Mouse (Mus musculus): ENCODE data around the gene Stx18. TPM values are rescaled to one million over a fixed set of nuclear protein-coding genes. Genes with fewer than 3 reads are reported as not detected.

Stx18 gene
- polyA plus RNA-seq, 1 experiment from 2014 or later: 32.6 TPM

GRCm38 (mm10) chr5:38102945-38103344, 64.4 kb downstream of the Stx18 start:
- 76% methylated on average over 2 of the region's 2 CpGs for WGBS
- no peak overlapping the region for H3K4me3 ChIP-seq (ENCODE audit: low read depth, low read length)

GRCm38 (mm10) chr5:38106080-38106697, 67.6 kb downstream of the Stx18 start:
- Histone ChIP-seq H3K36me3 (ENCODE audit: control insufficient read depth, insufficient read depth, low read length) (peaks cover 10% of the 10 kb centered on the region; the same call in 1 of the 2 replicates), H3K4me2 (ENCODE audit: low read length) (no peak overlapping the region), H3K9ac (ENCODE audit: low read depth, low read length) (no peak overlapping the region), H3K27me3 (ENCODE audit: control insufficient read depth, insufficient read depth, low read depth, low read length) (no peaks in the 10 kb centered on the region), H3K4me3 (ENCODE audit: low read depth, low read length) (no peak overlapping the region), H3K27ac (ENCODE audit: low read length) (no peak overlapping the region), H3K9me3 (replicated peaks; ENCODE audit: control insufficient read depth, low read length, poor library complexity, severe bottlenecking) (no peaks in the 10 kb centered on the region), H3K4me1 (ENCODE audit: control insufficient read depth, insufficient read depth, low read length) (no peaks in the 10 kb centered on the region)
- 85% methylated on average over 14 of the region's 14 CpGs for WGBS
- no peak for ATAC-seq

More at GRCm38 (mm10) chr5:38102945-38103344, 64.4 kb downstream of the Stx18 start:
- peaks cover 5% of the 10 kb centered on the region; the same call in 1 of the 2 replicates for H3K36me3 ChIP-seq (ENCODE audit: control insufficient read depth, insufficient read depth, low read length)
- no peak overlapping the region for H3K9ac ChIP-seq (ENCODE audit: low read depth, low read length)
- H3K27ac ChIP-seq (ENCODE audit: low read length): no peak overlapping the region
- H3K4me2 ChIP-seq (ENCODE audit: low read length): no peak overlapping the region
- H3K4me1 ChIP-seq (ENCODE audit: control insufficient read depth, insufficient read depth, low read length): no peaks in the 10 kb centered on the region
- no peak for ATAC-seq
- H3K9me3 ChIP-seq (replicated peaks; ENCODE audit: control insufficient read depth, low read length, poor library complexity, severe bottlenecking): no peaks in the 10 kb centered on the region
- H3K27me3 ChIP-seq (ENCODE audit: control insufficient read depth, insufficient read depth, low read depth, low read length): no peaks in the 10 kb centered on the region

GRCm38 (mm10) chr5:38106807-38107206, 68.3 kb downstream of the Stx18 start:
- no peak for ATAC-seq
- Histone ChIP-seq H3K27ac (ENCODE audit: low read length) (no peak overlapping the region), H3K4me1 (ENCODE audit: control insufficient read depth, insufficient read depth, low read length) (no peaks in the 10 kb centered on the region)

GRCm38 (mm10) chr5:38114526-38114925, 76.0 kb downstream of the Stx18 start:
- H3K27me3 ChIP-seq (ENCODE audit: control insufficient read depth, insufficient read depth, low read depth, low read length): no peaks in the 10 kb centered on the region
- no peak overlapping the region for H3K4me3 ChIP-seq (ENCODE audit: low read depth, low read length)
- H3K9me3 ChIP-seq (replicated peaks; ENCODE audit: control insufficient read depth, low read length, poor library complexity, severe bottlenecking): no peaks in the 10 kb centered on the region
- ATAC-seq: no peak
- no peak overlapping the region for H3K4me2 ChIP-seq (ENCODE audit: low read length)
- WGBS: 88% methylated on average over 2 of the region's 2 CpGs
- no peak overlapping the region for H3K9ac ChIP-seq (ENCODE audit: low read depth, low read length)
- no peak overlapping the region for H3K27ac ChIP-seq (ENCODE audit: low read length)
- peaks cover 10% of the 10 kb centered on the region; the same call in 1 of the 2 replicates for H3K36me3 ChIP-seq (ENCODE audit: control insufficient read depth, insufficient read depth, low read length)
- no peaks in the 10 kb centered on the region for H3K4me1 ChIP-seq (ENCODE audit: control insufficient read depth, insufficient read depth, low read length)

More at GRCm38 (mm10) chr5:38106807-38107206, 68.3 kb downstream of the Stx18 start:
- no peaks in the 10 kb centered on the region for H3K27me3 ChIP-seq (ENCODE audit: control insufficient read depth, insufficient read depth, low read depth, low read length)
- no peak overlapping the region for H3K9ac ChIP-seq (ENCODE audit: low read depth, low read length)
- 92% methylated on average over 10 of the region's 10 CpGs for WGBS
- H3K4me3 ChIP-seq (ENCODE audit: low read depth, low read length): no peak overlapping the region
- no peak overlapping the region for H3K4me2 ChIP-seq (ENCODE audit: low read length)
- no peaks in the 10 kb centered on the region for H3K9me3 ChIP-seq (replicated peaks; ENCODE audit: control insufficient read depth, low read length, poor library complexity, severe bottlenecking)
- H3K36me3 ChIP-seq (ENCODE audit: control insufficient read depth, insufficient read depth, low read length): peaks cover 10% of the 10 kb centered on the region; the same call in 1 of the 2 replicates

- no peak overlapping the region for H3K4me3 ChIP-seq (ENCODE audit: low read depth, low read length)
- 83% methylated on average over 1 of the region's 1 CpGs for WGBS
Observed at GRCm38 (mm10) chr5:38117056-38117455, 78.5 kb downstream of the Stx18 start.

GRCm38 (mm10) chr5:38119268-38119667, 80.7 kb downstream of the Stx18 start:
- H3K9ac ChIP-seq (ENCODE audit: low read depth, low read length): no peak overlapping the region
- no peaks in the 10 kb centered on the region for H3K27me3 ChIP-seq (ENCODE audit: control insufficient read depth, insufficient read depth, low read depth, low read length)
- no peaks in the 10 kb centered on the region for H3K4me1 ChIP-seq (ENCODE audit: control insufficient read depth, insufficient read depth, low read length)
- no peaks in the 10 kb centered on the region for H3K9me3 ChIP-seq (replicated peaks; ENCODE audit: control insufficient read depth, low read length, poor library complexity, severe bottlenecking)
- WGBS: 97% methylated on average over 5 of the region's 5 CpGs
- H3K36me3 ChIP-seq (ENCODE audit: control insufficient read depth, insufficient read depth, low read length): peaks cover 5% of the 10 kb centered on the region; the same call in 1 of the 2 replicates
- no peak overlapping the region for H3K4me2 ChIP-seq (ENCODE audit: low read length)
- H3K27ac ChIP-seq (ENCODE audit: low read length): no peak overlapping the region
- no peak for ATAC-seq
- no peak overlapping the region for H3K4me3 ChIP-seq (ENCODE audit: low read depth, low read length)

More at GRCm38 (mm10) chr5:38117056-38117455, 78.5 kb downstream of the Stx18 start:
- no peak overlapping the region for H3K9ac ChIP-seq (ENCODE audit: low read depth, low read length)
- no peak overlapping the region for H3K27ac ChIP-seq (ENCODE audit: low read length)
- H3K4me2 ChIP-seq (ENCODE audit: low read length): no peak overlapping the region
- no peaks in the 10 kb centered on the region for H3K27me3 ChIP-seq (ENCODE audit: control insufficient read depth, insufficient read depth, low read depth, low read length)
- H3K36me3 ChIP-seq (ENCODE audit: control insufficient read depth, insufficient read depth, low read length): peaks cover 5% of the 10 kb centered on the region; the same call in 1 of the 2 replicates
- ATAC-seq: no peak
- no peaks in the 10 kb centered on the region for H3K4me1 ChIP-seq (ENCODE audit: control insufficient read depth, insufficient read depth, low read length)
- H3K9me3 ChIP-seq (replicated peaks; ENCODE audit: control insufficient read depth, low read length, poor library complexity, severe bottlenecking): no peaks in the 10 kb centered on the region

- 0 out of 2 replicates have a peak, but pooled peaks cover 2% of the 10 kb centered on the region for H3K36me3 ChIP-seq (ENCODE audit: control insufficient read depth, insufficient read depth, low read length)
- H3K4me2 ChIP-seq (ENCODE audit: low read length): no peak overlapping the region
- H3K9ac ChIP-seq (ENCODE audit: low read depth, low read length): no peak overlapping the region
- no peak overlapping the region for H3K4me3 ChIP-seq (ENCODE audit: low read depth, low read length)
- H3K9me3 ChIP-seq (replicated peaks; ENCODE audit: control insufficient read depth, low read length, poor library complexity, severe bottlenecking): no peaks in the 10 kb centered on the region
- no peaks in the 10 kb centered on the region for H3K27me3 ChIP-seq (ENCODE audit: control insufficient read depth, insufficient read depth, low read depth, low read length)
- H3K4me1 ChIP-seq (ENCODE audit: control insufficient read depth, insufficient read depth, low read length): no peaks in the 10 kb centered on the region
- no peak overlapping the region for H3K27ac ChIP-seq (ENCODE audit: low read length)
- no peak for ATAC-seq
- 87% methylated on average over 7 of the region's 7 CpGs for WGBS
Observed at GRCm38 (mm10) chr5:38121699-38122098, 83.2 kb downstream of the Stx18 start.

- no peak overlapping the region for H3K9ac ChIP-seq (ENCODE audit: low read depth, low read length)
- no peak for ATAC-seq
- no peaks in the 10 kb centered on the region for H3K4me1 ChIP-seq (ENCODE audit: control insufficient read depth, insufficient read depth, low read length)
- H3K4me3 ChIP-seq (ENCODE audit: low read depth, low read length): no peak overlapping the region
- H3K36me3 ChIP-seq (ENCODE audit: control insufficient read depth, insufficient read depth, low read length): no peaks in the 10 kb centered on the region
- H3K4me2 ChIP-seq (ENCODE audit: low read length): no peak overlapping the region
- H3K27me3 ChIP-seq (ENCODE audit: control insufficient read depth, insufficient read depth, low read depth, low read length): no peaks in the 10 kb centered on the region
- H3K27ac ChIP-seq (ENCODE audit: low read length): no peak overlapping the region
- H3K9me3 ChIP-seq (replicated peaks; ENCODE audit: control insufficient read depth, low read length, poor library complexity, severe bottlenecking): no peaks in the 10 kb centered on the region
- 89% methylated on average over 13 of the region's 13 CpGs for WGBS
Observed at GRCm38 (mm10) chr5:38126519-38127306, 88.2 kb downstream of the Stx18 start.

- ATAC-seq: no peak
Observed at GRCm38 (mm10) chr5:38129339-38129738, 90.8 kb downstream of the Stx18 start.

More at GRCm38 (mm10) chr5:38129339-38129738, 90.8 kb downstream of the Stx18 start:
- no peak overlapping the region for H3K4me3 ChIP-seq (ENCODE audit: low read depth, low read length)
- no peaks in the 10 kb centered on the region for H3K27me3 ChIP-seq (ENCODE audit: control insufficient read depth, insufficient read depth, low read depth, low read length)
- H3K27ac ChIP-seq (ENCODE audit: low read length): no peak overlapping the region
- 95% methylated on average over 2 of the region's 2 CpGs for WGBS
- no peak overlapping the region for H3K9ac ChIP-seq (ENCODE audit: low read depth, low read length)
- H3K4me2 ChIP-seq (ENCODE audit: low read length): no peak overlapping the region
- H3K9me3 ChIP-seq (replicated peaks; ENCODE audit: control insufficient read depth, low read length, poor library complexity, severe bottlenecking): no peaks in the 10 kb centered on the region
- H3K4me1 ChIP-seq (ENCODE audit: control insufficient read depth, insufficient read depth, low read length): no peaks in the 10 kb centered on the region
- H3K36me3 ChIP-seq (ENCODE audit: control insufficient read depth, insufficient read depth, low read length): no peaks in the 10 kb centered on the region

All from midbrain, embryonic 16.5 days (tissue).